Mouse (Mus musculus) kidney, adult 8-10 months (tissue): Measurements from ENCODE around the gene Litaf.

ENCODE experiments used
- DNase-seq, 2 experiments: peaks; one replicate each; pipeline ENCODE4 v3.0.0; 2022

The Litaf gene

GRCm38 (mm10) chr16:11066029-11066832 lies at the start of gene Litaf:
Litaf (minus strand) TSS chr16:11066157.
- DNase-seq: peak; percentile 98 to 99

GRCm38 (mm10) chr16:11109198-11109740 lies 43.3 kb upstream of the Litaf start:
- no peak for DNase-seq

GRCm38 (mm10) chr16:11104905-11105304 lies 38.9 kb upstream of the Litaf start:
- no peak for DNase-seq

GRCm38 (mm10) chr16:11097301-11097700 lies 31.3 kb upstream of the Litaf start:
- no peak for DNase-seq

GRCm38 (mm10) chr16:11093717-11094386 lies 27.9 kb upstream of the Litaf start:
- no peak for DNase-seq

GRCm38 (mm10) chr16:11092523-11092922 lies 26.6 kb upstream of the Litaf start:
- no peak for DNase-seq

GRCm38 (mm10) chr16:11092061-11092460 lies 26.1 kb upstream of the Litaf start:
- peak; percentile 30 to 54 for DNase-seq

- no peak for DNase-seq
Measured at GRCm38 (mm10) chr16:11090836-11091570, 25.0 kb upstream of the Litaf start.

- peak; percentile 39 to 62 for DNase-seq
Measured at GRCm38 (mm10) chr16:11086856-11087588, 21.1 kb upstream of the Litaf start.

- no peak for DNase-seq
Measured at GRCm38 (mm10) chr16:11086299-11086698, 20.3 kb upstream of the Litaf start.

- no peak for DNase-seq
Measured at GRCm38 (mm10) chr16:11084181-11084580, 18.2 kb upstream of the Litaf start.

GRCm38 (mm10) chr16:11078216-11078869 lies 12.4 kb upstream of the Litaf start:
- DNase-seq: no peak

- DNase-seq: no peak
Measured at GRCm38 (mm10) chr16:11077601-11078201, 11.7 kb upstream of the Litaf start.

- DNase-seq: peak in 1 of 2 experiments; percentile 30
Measured at GRCm38 (mm10) chr16:11073060-11073459, 7.1 kb upstream of the Litaf start.

- DNase-seq: no peak
Measured at GRCm38 (mm10) chr16:11072454-11072853, 6.5 kb upstream of the Litaf start.

GRCm38 (mm10) chr16:11071887-11072286 lies 5.9 kb upstream of the Litaf start:
- DNase-seq: no peak

GRCm38 (mm10) chr16:11071176-11071575 lies 5.2 kb upstream of the Litaf start:
- peak in 1 of 2 experiments; percentile 40 for DNase-seq

GRCm38 (mm10) chr16:11069710-11070420 lies 3.9 kb upstream of the Litaf start:
- peak; percentile 80 to 88 for DNase-seq

GRCm38 (mm10) chr16:11069271-11069670 lies 3.3 kb upstream of the Litaf start:
- DNase-seq: peak in 1 of 2 experiments; percentile 32

- no peak for DNase-seq
Measured at GRCm38 (mm10) chr16:11068666-11069065, 2.7 kb upstream of the Litaf start.

- peak; percentile 41 to 44 for DNase-seq
Measured at GRCm38 (mm10) chr16:11066833-11067191, 855 bp upstream of the Litaf start.
